Mouse (Mus musculus): ENCODE results near the gene Dcdc2a.

DNA sequence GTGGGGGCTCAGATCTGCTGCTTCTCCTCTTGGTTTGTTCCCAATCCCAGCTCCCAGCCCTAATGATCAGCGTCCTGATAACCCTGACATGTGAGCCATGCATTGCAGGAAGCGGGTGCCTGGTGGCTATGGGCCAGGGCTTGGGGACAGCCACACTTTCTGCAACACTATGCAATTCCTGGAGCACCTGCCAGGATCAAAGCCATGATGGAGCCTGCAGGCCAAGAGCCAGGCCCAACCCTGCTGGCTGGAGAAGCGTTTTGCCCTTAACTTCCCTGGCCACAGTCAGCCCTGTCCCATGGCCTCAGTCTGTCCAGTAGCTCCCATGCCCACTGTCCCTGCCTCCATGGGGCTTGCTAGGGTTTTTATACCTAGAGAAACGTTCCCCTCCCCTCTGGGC lies 33.4 kb upstream of the Dcdc2a start:
- TF ChIP-seq POLR2A (IDR thresholded peaks at IDR 0.05; ENCODE audit: low read depth, low read length) (no peak), CTCF (IDR thresholded peaks at IDR 0.05; ENCODE audit: extremely low read depth, insufficient read depth, insufficient read length, insufficient replicate concordance) (no peak)

Measured in spleen, adult 2 months (tissue).